In genomic region chr13:84238184-84238583, GRCm38 (mm10) we compare ENCODE assay signal across 22 mouse cellular contexts. TPM values are rescaled to one million over a fixed set of nuclear protein-coding genes. Genes with fewer than 3 reads are reported as not detected.
DNase-seq lines count a peak whose midpoint lies in the region; ATAC-seq and TF ChIP-seq lines count a peak whose summit lies in the region.
"Had no signal": no experiment of that assay in that cellular context is flagged by ENCODE, and none has a peak within 500 bp of the region (broad histone marks: within the 10 kb centered on the region; RNA-seq: fewer than 3 reads in every experiment).

No protein-coding gene starts in this region.

- DNase-seq in midbrain, embryonic 11.5 days (ENCODE audit: low spot score, missing footprints): peak; percentile 81
- DNase-seq in midbrain, postnatal 0 days (ENCODE audit: low spot score): no peak
- DNase-seq in CH12.LX (ENCODE audit: extremely low read depth): peak; percentile 45
- DNase-seq: adrenal gland, adult 2 months; adrenal gland, postnatal 10 days; adrenal gland, postnatal 25 days; B cell, adult 2 months; cerebellum, adult 11-12 months; cerebellum, adult 2 months; cerebellum, adult 9-10 months; cerebellum, postnatal 10 days; cerebellum, postnatal 25 days had no signal

- in situ Hi-C loops in CH12.LX (cut with MboI; ENCODE audit: low pct_ligation_motif_present, low pct_unique_long_range_greater_than_20kb, low sequenced_read_pairs): no loop called here

- H3K27ac ChIP-seq in midbrain, embryonic 11.5 days (ENCODE audit: low read depth, low read length): no peak overlapping the region
- H3K27ac ChIP-seq in midbrain, postnatal 0 days (ENCODE audit: low read depth, low read length): no peak overlapping the region
- H3K27ac ChIP-seq in CH12.LX (ENCODE audit: insufficient read depth, low read depth): no peak overlapping the region
- H3K27ac ChIP-seq in hindbrain, embryonic 13.5 days: no peak overlapping the region
- H3K27ac ChIP-seq: embryonic facial prominence, embryonic 10.5 days; embryonic facial prominence, embryonic 12.5 days; forebrain, embryonic 10.5 days; forebrain, embryonic 12.5 days had no signal

- no peak overlapping the region for H3K9ac ChIP-seq in midbrain, embryonic 11.5 days (ENCODE audit: low read length)
- H3K9ac ChIP-seq in midbrain, postnatal 0 days (replicated peaks; ENCODE audit: low read length, poor library complexity, severe bottlenecking): no peak overlapping the region
- no peak overlapping the region for H3K9ac ChIP-seq in CH12.LX (ENCODE audit: insufficient read depth, low read depth)
- no peak overlapping the region for H3K9ac ChIP-seq in hindbrain, embryonic 13.5 days
- H3K9ac ChIP-seq: embryonic facial prominence, embryonic 12.5 days; forebrain, embryonic 12.5 days had no signal

- no peak overlapping the region for H3K4me3 ChIP-seq in midbrain, embryonic 11.5 days (ENCODE audit: low read depth, low read length)
- no peak overlapping the region for H3K4me3 ChIP-seq in midbrain, postnatal 0 days (ENCODE audit: low read depth, low read length)
- H3K4me3 ChIP-seq in CH12.LX (replicated peaks in 1 of 3; ENCODE audit: low read depth in 2 of 3, low read length in 2 of 3, poor library complexity in 1 of 3): no peak overlapping the region
- H3K4me3 ChIP-seq in hindbrain, embryonic 13.5 days: no peak overlapping the region
- H3K4me3 ChIP-seq: embryonic facial prominence, embryonic 10.5 days; embryonic facial prominence, embryonic 12.5 days; erythroblast, embryonic 14.5 days; forebrain, embryonic 10.5 days; forebrain, embryonic 12.5 days had no signal

- peaks cover 26% of the 10 kb centered on the region for H3K79me2 ChIP-seq in CH12.LX (replicated peaks; ENCODE audit: control insufficient read depth, extremely low read depth, insufficient read depth, poor library complexity, severe bottlenecking)

- dilution Hi-C loops in CH12.LX (cut with MboI; ENCODE audit: extremely low pct_ligation_motif_present, extremely low pct_unique_long_range_greater_than_20kb, low sequenced_read_pairs): no loop called here

- H3K36me3 ChIP-seq in midbrain, embryonic 11.5 days (ENCODE audit: control insufficient read depth, insufficient read depth, low read length): peaks cover 10% of the 10 kb centered on the region
- H3K36me3 ChIP-seq in midbrain, postnatal 0 days (ENCODE audit: insufficient read depth, low read length): no peaks in the 10 kb centered on the region
- H3K36me3 ChIP-seq in CH12.LX (replicated peaks in 1 of 2; ENCODE audit: control insufficient read depth in 1 of 2, insufficient read depth in 1 of 2, low read length in 1 of 2): peaks cover 0 to 22% of the 10 kb centered on the region in 2 experiments
- peaks cover 20% of the 10 kb centered on the region for H3K36me3 ChIP-seq in hindbrain, embryonic 13.5 days

- no peak for TF ChIP-seq RAD21 in CH12.LX (IDR thresholded peaks at IDR 0.05; ENCODE audit: low read depth, low read length)

- peaks cover 7% of the 10 kb centered on the region; the same call in 1 of the 2 replicates for H3K9me3 ChIP-seq in midbrain, embryonic 11.5 days (ENCODE audit: control insufficient read depth, low read length)
- H3K9me3 ChIP-seq in midbrain, postnatal 0 days (ENCODE audit: low read length): 0 out of 2 replicates have a peak, but pooled peaks cover 3% of the 10 kb centered on the region
- peaks cover 2% of the 10 kb centered on the region for H3K9me3 ChIP-seq in CH12.LX (replicated peaks; ENCODE audit: low read length)
- H3K9me3 ChIP-seq in hindbrain, embryonic 13.5 days: peaks cover 23% of the 10 kb centered on the region

- H3K4me2 ChIP-seq in midbrain, embryonic 11.5 days: no peak overlapping the region
- H3K4me2 ChIP-seq in midbrain, postnatal 0 days (ENCODE audit: low read depth, low read length, poor library complexity, severe bottlenecking): no peak overlapping the region
- H3K4me2 ChIP-seq in CH12.LX (ENCODE audit: insufficient read depth, low read depth, poor library complexity, severe bottlenecking): no peak overlapping the region
- no peak overlapping the region for H3K4me2 ChIP-seq in hindbrain, embryonic 13.5 days
- H3K4me2 ChIP-seq: embryonic facial prominence, embryonic 12.5 days; forebrain, embryonic 12.5 days had no signal

- ATAC-seq in midbrain, embryonic 11.5 days (ENCODE audit: low FRiP score): no peak
- ATAC-seq in midbrain, postnatal 0 days (ENCODE audit: low FRiP score): no peak
- ATAC-seq in erythroblast, adult 5-6 weeks (replicated peaks; ENCODE audit: low FRiP score, poor library complexity, severe bottlenecking): no peak
- no peak for ATAC-seq in hindbrain, embryonic 13.5 days (ENCODE audit: low FRiP score)
- ATAC-seq: CD4-positive, CD25-positive, alpha-beta regulatory T cell, adult 4 months; forebrain, embryonic 14.5 days; forebrain, embryonic 16.5 days had no signal

- peaks cover 7% of the 10 kb centered on the region for H3K4me1 ChIP-seq in midbrain, embryonic 11.5 days (ENCODE audit: control insufficient read depth, insufficient read depth, low read length)
- H3K4me1 ChIP-seq in midbrain, postnatal 0 days (ENCODE audit: insufficient read depth, low read length): no peaks in the 10 kb centered on the region
- peaks cover 3 to 47% of the 10 kb centered on the region in 2 experiments; a peak in 3 of 4 replicates for H3K4me1 ChIP-seq in CH12.LX (ENCODE audit: control insufficient read depth in 1 of 2, insufficient read depth in 2 of 2)
- H3K4me1 ChIP-seq in hindbrain, embryonic 13.5 days (replicated peaks): 0 out of 2 replicates have a peak, but pooled peaks cover 7% of the 10 kb centered on the region
- H3K4me1 ChIP-seq: embryonic facial prominence, embryonic 10.5 days; embryonic facial prominence, embryonic 12.5 days had no signal

- TF ChIP-seq EP300 in CH12.LX (IDR thresholded peaks at IDR 0.05; ENCODE audit: low read length): peak; percentile 37

- no peaks in the 10 kb centered on the region for H3K27me3 ChIP-seq in midbrain, embryonic 11.5 days (ENCODE audit: control insufficient read depth, insufficient read depth, low read length)
- no peaks in the 10 kb centered on the region for H3K27me3 ChIP-seq in midbrain, postnatal 0 days (ENCODE audit: insufficient read depth, low read length)
- H3K27me3 ChIP-seq in CH12.LX (replicated peaks): no peaks in the 10 kb centered on the region
- H3K27me3 ChIP-seq in hindbrain, embryonic 13.5 days: no peaks in the 10 kb centered on the region
- H3K27me3 ChIP-seq: embryonic facial prominence, embryonic 12.5 days; forebrain, embryonic 12.5 days had no signal

- TF ChIP-seq POLR2A in CH12.LX (IDR thresholded peaks at IDR 0.05; ENCODE audit: low read depth, low read length): no peak

- no peak for TF ChIP-seq CTCF in midbrain, postnatal 0 days (IDR thresholded peaks at IDR 0.05)
- TF ChIP-seq CTCF in CH12.LX (conservative IDR thresholded peaks at IDR 0.05 in 1 of 2, IDR thresholded peaks at IDR 0.05 in 1 of 2; ENCODE audit: low read depth in 2 of 2, low read length in 2 of 2): no peak

TF ChIP-seq in CH12.LX, 34 proteins besides CTCF, POLR2A, EP300 and RAD21:
- TF ChIP-seq ZMIZ1 (IDR thresholded peaks at IDR 0.05; ENCODE audit: low read depth, low read length): no peak
- TF ChIP-seq ZNF384 (IDR thresholded peaks at IDR 0.05; ENCODE audit: low read depth, low read length): no peak
- no peak for TF ChIP-seq MAFK (IDR thresholded peaks at IDR 0.05; ENCODE audit: insufficient replicate concordance, low read length)
- peak; percentile 63; the same call in 1 of the 2 replicates for TF ChIP-seq MEF2A (IDR thresholded peaks at IDR 0.05; ENCODE audit: borderline replicate concordance, low read depth, low read length)
- TF ChIP-seq ZKSCAN1 (IDR thresholded peaks at IDR 0.05; ENCODE audit: borderline replicate concordance, low read depth, low read length): no peak
- no peak for TF ChIP-seq CHD2 (IDR thresholded peaks at IDR 0.05; ENCODE audit: low read length)

RNA-seq across cellular contexts. Expression of gene Tmem161b, which starts 16.1 kb away (rescaled TPM):
- polyA plus RNA-seq in midbrain, embryonic 11.5 days (2014; fragmentation: Nextera tagmentation; extraction: Ambion mirVana): 19.4 and 22.6 TPM in 2 replicates
- total RNA-seq in midbrain, postnatal 0 days (2014; rRNA removed): 35.7 and 36.8 TPM in 2 replicates
- polyA plus RNA-seq in midbrain, postnatal 0 days (2015; fragmentation: Nextera tagmentation; extraction: Ambion mirVana): 21.8 and 26.9 TPM in 2 replicates
- total RNA-seq in CH12.LX (2012; rRNA removed) (14.8 and 16.6 TPM in 2 replicates), CH12.LX (2014; rRNA removed) (50.7 and 58.8 TPM in 2 replicates)
- 25.3 and 28.1 TPM in 2 replicates for polyA plus RNA-seq in CH12.LX (2012; ENCODE audit: insufficient read length, low read depth)
- total RNA-seq in erythroblast, adult 5-6 weeks (2015; ENCODE audit: low replicate concordance): 6.1 and 6.7 TPM in 2 replicates
- 3.6 and 4.3 TPM in 2 replicates for total RNA-seq in erythroblast, adult 5-6 weeks (2017; ENCODE audit: low replicate concordance)
- 28.9 and 31.4 TPM in 2 replicates for polyA plus RNA-seq in hindbrain, embryonic 13.5 days (2015; fragmentation: Nextera tagmentation; extraction: Ambion mirVana)
